Mouse (Mus musculus): ENCODE data around the gene Lgi1.
A peak's percentile ranks its signal among the peaks of the same experiment; 100 is the strongest.

Lgi1 gene

DNA sequence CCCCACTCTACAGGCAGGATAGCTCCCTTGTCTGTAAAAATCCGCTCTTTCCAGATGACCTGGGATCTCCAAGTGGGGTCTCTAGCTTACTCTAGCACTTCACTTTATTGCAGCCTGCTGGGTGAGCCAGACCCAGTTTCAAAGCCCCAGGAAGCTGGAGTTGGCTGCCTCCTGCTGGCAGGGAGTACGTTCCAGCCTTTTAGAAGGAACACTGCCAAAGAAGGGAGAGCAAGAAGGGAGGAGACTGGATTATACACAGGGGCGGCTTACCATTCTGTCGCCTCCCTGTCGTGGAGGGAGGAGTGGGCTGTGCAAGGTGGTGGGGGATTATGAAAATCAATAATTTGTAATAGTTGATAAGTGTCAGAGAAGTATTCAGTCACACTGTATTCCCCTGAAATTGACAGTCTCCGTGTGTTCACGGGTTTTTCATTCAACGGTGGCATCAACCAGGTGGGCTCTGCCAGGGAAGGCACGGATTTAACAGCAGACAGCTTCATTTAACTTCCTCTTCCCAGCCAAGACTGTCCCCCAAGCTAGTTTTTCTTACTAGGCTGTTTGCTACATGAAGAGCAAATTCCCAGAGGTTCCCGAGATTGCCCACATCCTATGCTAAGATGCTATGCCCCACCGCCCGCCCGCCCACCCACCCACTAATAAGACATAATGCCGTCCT lies 369 bp upstream of the Lgi1 start:
- peak; percentile 71 to 84 for DNase-seq

DNA sequence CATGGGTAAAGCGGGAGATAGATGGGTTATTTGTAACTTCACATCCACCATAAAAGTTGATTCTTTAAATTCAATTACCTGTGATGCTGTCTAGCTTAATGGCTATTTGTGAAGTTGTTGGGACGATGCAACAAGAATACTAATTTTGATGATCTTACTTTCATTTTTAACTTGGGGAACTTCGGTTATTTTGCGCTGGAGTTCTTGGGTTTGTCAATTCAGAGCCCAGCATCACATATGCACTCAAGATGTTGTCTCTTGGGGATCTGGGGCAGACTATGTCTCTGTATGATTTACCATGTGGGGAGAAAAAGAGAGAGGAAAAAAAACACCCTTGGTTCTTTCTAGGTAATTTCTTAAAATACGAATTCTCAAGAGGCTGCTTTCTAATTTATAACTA lies 1.4 kb downstream of the Lgi1 start:
- DNase-seq, result no peak

DNA sequence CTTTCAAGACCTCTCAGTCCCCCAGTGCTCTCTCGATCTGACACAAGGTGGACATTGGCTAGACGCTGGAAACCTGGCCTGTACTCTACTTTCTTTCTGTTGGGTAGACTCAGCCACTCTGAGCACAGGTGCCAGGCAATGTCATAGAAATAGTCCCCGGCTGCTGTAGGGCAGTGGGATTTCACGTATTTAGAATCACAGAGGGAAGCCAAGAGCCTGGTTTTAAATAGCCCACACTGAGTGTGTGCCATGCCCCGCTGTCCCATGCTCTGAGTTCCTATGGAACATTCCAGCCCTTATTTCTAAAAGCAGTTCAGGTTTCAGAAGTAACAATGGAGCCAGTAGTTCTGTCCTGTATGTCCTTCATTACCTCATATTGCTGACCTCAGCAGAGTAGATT lies 3.1 kb downstream of the Lgi1 start:
- DNase-seq, result no peak

DNA sequence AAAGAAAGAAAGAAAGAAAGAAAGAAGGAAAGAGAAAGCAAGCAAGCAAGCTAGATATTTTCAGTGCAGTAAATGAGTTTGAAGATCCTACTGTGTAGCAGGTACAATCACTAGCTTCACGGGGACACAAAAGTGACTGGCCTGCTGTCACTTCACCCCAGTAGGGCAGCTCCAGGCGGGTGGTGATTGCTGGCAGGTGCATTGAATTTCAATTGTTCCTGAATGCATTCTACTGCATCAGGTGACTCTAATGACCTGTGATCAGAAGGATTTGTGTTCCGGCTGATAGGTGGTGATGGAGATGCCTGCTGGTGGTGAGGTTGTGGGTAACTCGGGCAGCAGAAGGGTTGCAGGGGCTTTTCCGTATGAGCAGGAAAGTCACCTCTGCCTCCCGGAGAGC lies 6.7 kb downstream of the Lgi1 start:
- no peak for DNase-seq

DNA sequence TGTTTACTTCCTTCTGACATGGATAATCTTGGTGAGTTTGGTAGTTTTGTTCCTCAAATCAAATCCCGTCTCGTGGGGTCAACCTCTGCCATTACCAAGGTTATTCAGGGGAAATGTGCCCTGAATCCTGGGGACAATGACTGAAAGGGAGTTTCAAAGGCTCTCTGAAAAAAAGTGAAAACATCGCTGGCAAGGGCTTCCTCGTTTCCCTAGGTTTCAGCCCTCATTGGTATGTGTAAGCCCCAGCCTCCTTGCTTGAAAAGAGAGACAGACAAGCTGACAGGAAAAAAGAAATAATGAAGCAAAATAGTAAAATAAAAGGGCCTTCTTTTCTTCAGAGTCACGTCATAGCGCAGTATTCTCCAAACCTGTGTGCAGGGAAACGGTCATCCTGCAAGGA lies 9.5 kb downstream of the Lgi1 start:
- DNase-seq, result no peak

DNA sequence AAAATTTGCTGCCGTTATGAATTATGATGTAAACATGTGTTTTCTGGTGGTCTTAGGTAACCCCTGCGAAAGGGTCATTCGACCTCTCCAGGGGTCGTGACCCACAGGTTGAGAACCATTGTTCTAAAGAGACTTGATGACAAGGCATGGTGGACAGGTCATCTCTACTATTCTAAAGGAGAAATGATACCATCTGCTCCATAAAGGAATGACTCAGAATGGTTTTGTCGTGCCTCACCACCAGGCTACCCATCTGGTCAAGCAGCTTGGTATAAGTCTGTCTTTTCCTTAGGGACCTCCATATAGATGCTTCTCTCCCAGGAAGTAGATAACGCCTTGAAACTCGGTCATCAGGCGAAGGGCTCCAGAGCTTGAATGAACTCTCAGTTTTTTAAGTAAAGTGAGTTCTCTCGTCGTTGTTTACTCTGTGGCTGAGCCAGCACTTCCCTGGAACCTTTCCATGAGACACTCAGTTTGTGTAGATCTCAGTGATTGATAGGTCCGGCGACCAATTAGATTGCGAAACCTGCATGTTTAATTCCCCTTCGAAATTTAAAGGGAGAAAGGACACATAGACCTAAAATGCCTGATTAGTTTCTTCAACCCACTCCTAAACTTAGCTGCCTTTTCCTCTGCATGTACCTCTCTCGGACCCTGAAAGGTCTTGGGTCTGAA lies 10.5 kb downstream of the Lgi1 start:
- no peak for DNase-seq

DNA sequence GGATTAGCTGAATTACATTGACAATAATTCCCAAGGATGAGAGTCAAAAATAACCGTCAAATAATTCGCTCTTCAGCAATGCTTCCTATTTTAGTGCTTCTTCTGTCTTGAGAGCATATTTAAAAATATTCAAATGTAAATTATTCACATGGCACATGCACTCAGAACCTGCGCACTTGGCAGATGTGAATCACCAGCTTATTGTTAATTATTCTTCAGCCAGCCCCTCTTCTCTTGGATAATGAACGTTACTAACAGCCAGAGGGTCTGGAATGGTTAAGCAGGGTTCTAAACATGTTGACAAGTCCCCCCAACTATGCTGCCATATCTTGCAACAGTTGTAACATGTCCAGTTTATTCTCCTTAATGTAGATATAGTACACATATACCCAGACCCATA lies 11.9 kb downstream of the Lgi1 start:
- DNase-seq, result no peak

DNA sequence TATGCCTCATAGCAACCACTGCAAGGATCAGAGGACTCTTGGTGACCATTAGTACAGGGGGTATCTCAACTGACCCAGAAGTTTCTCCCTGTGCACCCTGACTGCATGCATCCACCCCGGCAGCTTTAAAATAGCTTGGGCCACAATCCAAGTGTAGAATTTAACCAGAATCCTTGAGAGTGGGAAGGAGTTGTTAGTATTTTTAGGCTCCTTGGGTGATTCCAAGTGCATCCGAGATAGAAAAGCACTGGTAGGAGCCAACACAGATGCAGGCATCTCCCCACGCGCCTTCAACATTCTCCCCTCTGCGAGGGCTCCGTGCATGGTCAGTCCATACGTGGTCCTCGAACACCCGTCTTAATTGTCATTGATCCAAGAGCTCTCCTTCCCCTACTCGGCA lies 15.9 kb downstream of the Lgi1 start:
- DNase-seq, result no peak

DNA sequence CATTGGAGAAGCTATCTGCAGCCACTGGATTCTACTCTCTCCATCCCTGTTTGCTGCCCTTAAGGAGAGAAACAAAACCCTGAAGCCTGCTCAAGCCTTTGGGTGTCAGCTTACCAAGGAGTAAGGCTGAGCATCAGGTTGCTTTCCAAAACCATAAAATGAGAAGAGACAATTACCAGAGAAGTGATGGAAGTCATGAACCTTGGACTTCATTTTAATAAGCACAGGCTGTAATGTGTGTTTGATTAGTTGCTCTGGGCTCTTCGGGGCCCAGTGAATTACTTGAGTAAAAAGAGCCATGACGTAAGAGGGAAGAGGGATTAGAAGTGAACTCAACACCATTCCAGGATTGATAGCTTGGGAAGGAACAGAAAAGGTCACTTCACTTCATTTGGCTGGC lies 18.1 kb downstream of the Lgi1 start:
- no peak for DNase-seq

DNA sequence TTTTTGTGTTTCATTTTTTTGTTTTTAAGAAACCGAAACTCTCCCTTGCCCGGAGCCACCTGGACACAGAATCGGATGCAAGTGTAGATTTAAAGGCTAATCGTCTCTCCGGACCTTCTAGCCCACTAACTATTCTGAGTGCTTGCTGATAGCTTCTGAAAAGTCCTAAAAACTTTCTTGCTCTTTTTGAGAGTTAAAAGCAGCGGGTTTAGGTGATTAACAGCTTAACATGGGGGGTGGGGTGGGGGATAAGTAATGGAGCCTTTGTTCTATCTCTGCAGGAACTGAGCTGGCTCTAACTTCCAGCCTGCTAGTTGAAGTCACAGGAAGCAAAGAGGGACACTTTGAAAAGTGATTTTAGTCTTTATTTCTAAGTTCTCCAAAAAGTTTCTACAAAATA lies 24.2 kb downstream of the Lgi1 start:
- no peak for DNase-seq

DNA sequence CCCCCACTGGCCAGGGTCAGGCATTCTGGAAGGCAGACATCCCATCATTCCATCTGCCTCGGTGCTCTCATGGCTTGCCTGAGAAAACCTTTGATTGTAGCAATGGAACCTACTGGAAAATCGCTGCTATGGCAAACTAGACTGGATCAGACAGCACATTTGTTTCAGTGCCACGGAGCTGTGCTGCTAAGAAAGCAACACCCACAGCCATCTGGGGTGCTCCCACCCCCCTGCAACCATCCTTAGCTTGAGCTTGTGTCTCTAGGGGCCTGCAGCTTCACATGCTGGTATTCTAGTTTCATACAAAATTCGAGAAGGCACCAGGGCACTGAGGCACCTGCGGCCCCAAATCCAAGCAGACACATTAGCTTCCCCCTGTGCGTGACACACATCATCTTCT lies 27.1 kb downstream of the Lgi1 start:
- DNase-seq, result no peak

DNA sequence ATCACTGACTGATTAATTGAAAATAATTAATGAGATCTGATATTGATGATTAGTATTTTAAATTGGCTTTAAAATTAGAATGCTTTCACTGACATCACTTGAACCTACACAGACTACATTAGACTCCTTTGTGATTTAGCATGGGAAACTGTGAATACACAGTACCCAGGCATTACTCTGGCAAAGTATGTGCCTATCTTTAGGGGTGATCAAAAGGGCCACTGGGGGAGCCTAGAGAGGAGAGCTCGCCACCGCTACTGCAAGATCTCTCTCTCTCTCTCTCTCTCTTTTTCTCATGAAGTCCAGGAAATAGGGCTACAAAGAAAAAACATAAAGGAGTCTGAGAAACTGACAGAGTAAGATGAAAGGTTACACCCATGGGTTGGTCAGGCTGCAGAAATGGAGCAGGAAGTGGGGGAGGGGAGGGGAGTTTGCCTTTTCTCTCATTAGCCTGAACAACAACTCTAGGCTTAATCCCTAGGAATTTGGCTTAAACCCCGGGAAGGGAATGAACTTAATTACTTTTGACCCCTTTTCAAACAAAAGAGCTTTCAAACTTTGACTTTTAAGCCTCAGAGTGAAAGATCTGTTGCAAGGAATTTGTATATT lies 33.8 kb downstream of the Lgi1 start:
- no peak for DNase-seq

DNA sequence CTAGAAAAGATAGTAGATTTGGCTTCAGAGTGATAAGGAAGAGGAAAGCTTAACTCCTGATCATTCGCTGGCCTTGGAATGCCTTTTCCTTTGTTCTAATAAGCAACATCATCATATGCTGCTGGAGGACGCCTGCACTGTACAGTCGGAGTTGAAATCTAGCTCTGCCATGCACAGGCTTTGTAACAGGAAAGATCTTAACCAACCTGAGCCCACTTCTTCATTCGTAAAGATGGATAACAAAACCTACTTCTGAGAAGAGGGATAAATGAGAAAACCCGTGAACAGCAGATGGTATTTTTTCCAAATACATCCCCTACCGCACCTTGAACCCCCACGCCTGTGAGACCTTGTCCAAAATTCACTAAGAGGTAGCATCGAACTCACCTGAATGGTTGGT lies 43.8 kb downstream of the Lgi1 start:
- DNase-seq, result no peak

DNA sequence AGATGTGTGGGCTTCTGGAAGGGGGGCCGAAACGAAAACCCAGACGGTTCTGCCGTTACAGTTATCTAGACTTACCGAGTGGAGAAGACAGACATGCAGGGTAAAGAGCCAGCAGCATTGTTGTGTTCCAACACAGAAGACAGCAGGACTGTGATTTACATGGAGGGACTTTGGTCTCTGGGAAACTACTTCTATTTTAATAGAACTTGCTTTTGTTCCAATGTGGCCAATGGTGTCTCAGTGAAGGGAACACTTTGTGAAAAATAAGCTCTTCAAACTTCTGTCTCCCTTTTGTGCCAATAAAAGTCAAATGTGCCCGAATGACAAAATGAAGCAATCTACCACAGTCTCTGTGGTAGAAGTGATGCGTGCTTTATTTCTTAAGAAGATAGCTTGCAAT lies 50.8 kb downstream of the Lgi1 start:
- no peak for DNase-seq

DNA sequence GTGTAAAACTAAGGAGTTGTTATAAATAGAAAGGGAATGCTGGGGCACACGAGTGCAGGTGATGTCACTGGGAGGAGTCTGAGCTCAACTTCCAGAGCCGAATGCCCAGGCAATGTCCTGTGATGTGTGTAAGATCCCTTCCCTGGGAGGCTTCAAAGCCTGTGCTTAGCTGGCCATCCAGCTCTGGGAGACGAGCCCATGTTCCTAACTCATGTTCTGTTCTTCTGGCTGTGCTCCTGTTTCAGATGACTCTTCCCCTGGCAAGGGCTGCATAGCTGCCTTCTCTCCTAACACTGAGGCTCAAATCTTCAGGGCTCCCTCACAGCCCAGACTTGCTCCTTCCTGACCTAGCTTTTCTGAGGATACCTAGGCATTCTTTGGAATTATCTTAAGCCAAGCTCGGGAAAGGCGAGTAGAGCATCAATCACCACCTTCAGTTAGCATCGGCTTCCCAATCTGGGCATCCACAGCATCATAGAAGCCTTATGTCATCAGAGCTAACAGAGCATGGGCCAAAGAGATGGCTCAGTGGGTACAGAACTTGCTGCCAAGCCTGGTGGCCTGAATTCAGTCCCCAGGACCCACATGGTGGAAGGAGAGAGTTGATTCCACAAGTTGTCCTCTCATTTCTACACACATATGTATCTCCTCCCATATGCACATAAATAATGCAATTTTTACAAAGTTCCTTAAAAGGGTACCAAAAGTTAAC lies 52.4 kb downstream of the Lgi1 start:
- peak; percentile 31 to 50 for DNase-seq

DNA sequence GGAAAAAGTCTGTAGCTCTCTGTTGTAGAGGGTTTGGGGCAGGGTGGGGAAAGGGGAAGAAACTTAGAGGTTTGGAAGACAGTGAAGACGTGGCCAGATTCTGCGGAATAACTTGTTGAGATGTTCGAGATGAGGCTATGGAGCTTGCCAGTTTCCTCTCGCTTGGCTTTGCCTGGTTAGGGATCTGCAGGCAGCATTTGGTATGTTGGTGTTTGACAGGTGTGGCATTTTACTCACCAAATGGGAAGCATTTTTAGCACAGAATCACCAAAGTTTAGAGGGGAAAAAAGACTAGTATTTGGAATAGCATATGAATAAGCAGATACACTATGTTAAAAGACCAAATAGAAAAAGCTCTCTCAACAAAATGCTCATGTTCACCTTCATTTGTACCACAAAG lies 54.0 kb downstream of the Lgi1 start:
- DNase-seq, result no peak

DNA sequence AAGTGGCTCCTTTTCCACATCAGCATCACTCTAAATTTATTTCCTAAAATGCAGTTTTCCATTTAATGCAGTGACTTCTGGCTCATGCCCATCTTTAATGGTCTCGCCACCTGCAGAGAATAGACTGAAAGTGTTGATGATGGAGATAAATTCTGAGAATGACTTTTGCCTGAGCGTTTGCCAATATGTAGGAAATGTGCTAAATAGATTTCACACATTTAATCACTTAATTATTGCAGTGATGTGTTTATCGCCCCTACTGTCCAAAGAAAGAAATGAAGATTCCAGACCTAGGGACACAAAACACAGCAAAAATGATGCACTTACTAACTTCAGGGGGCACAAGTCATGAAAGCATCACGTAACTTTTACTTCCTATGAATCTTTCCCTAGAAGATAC lies 54.8 kb downstream of the Lgi1 start:
- DNase-seq, result no peak

DNA sequence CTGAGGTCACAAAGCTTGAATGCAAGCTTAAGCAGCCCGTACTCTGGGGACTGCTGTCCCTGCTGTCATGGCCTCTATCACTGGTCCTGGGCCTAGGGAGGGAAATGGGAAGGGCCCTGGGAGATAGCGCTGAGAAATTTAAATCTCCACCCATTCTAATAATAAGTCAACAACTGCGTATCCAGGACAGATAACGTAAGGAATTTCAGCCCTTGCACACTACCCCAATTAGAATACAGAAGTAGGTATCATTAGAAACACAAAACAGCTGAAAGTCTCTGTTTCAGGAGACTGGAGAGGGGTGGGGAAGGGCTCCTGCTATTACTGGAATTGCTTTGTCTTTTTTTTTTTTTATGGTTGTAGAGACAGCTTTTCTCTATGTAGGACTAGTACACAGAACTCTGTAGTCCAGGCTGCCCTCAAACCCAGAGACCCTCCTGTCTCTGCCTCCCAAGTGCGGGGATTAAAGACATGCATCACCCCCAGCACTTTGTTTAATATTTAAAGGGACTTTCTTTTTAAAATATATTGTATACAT lies 56.4 kb downstream of the Lgi1 start:
- DNase-seq, result no peak

DNA sequence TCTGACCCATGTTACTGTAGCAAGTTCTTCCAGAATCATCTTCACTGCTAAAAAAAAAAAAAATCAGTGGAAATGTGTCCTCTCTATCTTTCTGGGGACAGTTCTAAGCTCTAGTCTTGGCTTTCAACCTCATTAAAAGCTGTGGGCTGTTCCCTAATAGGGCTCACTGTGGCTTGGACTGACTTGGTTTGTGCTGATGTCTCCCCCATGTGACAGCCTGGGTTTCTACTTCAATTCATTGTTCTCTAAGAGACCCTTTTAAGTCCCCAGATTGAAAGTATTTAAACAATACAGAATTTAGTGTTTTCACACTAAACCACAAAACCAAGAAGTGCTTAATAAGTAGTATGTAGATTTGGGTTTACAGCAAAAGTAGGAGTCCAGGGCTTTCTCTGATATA lies 59.4 kb downstream of the Lgi1 start:
- DNase-seq, result peak in 1 of 2 experiments; percentile 23

DNA sequence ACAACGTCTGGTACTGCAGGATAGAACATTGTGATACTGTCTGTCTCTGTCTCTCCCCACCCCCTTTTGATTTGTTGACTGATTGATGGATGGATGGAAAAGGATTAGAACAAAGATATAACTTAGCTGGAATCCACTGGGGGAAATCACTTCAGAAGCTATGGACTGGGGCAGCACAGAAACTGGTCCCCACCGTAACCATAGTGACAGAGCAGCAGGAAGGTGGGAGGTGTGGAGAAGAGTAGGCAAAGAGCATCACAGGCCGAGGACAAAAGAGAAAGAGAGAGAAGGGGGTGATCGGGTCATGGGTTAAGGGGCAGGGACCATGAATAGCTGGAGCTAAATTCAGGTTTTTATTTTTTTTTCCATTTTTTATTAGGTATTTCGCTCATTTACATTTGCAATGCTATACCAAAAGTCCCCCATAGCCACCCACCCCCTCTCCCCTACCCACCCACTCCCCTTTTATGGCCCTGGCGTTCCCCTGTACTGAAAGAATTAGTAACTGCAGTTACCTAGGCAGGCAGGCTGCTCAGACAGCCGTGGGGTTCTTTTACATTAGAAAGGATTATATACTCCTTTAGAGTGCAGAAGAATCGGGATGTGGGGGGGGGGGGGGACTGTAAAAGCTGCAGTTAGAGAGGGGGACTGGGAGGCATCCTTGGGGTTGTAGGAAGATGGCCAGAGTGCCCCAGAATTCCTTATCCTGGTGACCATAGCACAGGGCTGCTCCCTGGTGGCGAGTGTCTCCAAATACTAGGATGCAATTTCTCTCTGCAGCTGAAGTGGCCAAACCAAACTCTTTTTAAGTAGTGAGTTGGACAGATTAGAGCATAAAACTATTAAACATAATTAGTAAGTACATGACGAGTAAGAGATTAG lies 60.1 kb downstream of the Lgi1 start:
- peak; percentile 76 to 78 for DNase-seq

DNA sequence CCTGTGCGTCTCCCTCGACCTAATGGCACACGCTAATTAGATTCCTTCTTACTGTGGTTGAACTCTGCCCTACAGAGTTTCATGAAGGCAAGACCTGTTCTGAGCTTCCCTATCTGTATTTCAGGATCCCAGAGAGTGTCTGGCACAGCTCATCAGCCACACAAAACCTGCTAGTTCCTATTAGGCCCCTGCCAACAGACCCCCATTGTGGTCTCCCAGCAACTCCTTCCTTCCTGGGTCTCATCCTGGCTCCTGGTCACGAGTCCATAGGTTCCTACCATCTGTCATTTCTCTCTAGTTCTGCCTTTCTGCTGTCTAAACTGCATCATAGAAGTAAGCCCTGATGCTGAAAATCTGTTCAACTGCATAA lies 60.7 kb downstream of the Lgi1 start:
- DNase-seq, result peak; percentile 13 to 44

DNA sequence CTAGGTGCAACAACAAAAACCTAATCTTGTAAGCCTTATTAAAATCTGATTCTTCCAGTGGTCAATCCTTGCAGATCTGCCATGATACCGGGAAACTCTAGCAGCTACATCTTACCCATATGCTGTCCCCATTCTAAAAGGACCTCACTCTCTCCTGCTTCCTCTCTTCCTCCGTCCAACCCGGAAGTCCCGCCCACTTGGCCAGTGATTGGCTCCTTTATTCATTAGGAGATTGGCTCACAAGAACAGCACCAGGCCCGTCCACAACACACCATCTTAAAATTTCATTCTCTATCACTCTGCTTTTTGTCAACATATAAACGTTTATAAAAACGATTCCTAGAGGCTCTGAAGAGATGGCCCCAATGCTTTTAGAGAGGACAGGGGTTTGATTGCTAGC lies 61.5 kb downstream of the Lgi1 start:
- DNase-seq, result no peak

DNA sequence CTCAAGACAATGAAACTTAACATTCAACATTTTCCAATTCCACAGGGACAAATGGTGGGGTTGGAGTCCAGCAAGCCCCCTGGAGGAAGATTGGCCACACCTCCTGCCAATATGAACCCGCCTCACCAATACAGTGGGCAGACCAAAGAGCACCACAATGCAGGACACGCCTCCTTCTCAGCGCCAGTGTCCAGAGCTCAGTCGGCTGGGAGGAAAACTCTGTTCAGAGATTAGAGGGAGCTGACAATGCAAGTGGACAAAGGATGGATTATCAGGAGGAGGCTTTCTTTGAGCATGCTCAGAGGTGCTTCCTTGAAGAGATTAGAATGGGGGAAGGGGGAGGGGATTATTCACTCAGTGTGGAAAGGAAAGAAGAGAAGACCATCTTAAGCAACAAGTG lies 62.7 kb downstream of the Lgi1 start:
- DNase-seq, result no peak
